Mouse (Mus musculus): ENCODE data around the gene Tbce. TPM values are rescaled to one million over a fixed set of nuclear protein-coding genes. Genes with fewer than 3 reads are reported as not detected.
"Not testable (repeated sequence)": the region's sequence is repeated elsewhere in the genome, so short reads cannot be mapped to it uniquely, and the experiment has no call there.

The Tbce gene
- polyA plus RNA-seq, 1 experiment from 2014 or later: 69.1 TPM

DNA sequence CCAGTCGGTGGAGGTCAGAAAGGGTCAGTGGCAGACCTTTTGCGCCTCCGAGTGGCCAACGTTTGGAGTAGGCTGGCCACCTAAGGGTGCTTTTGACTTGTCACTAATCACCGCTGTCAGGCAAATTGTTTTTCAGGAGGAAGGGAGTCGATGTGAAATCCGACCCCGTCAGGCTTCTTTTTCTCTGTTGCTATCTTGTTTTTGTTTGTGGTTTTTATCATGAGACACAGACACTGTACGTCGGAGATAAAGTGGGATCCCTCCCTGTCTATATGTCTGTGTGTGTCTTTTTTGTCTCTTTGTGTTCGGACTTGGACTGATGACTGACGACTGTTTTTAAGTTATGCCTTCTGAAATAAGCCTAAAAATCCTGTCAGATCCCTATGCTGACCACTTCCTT, 18.0 kb downstream of the Tbce start:
- H3K27me3 ChIP-seq (ENCODE audit: control insufficient read depth, insufficient read depth, low read length); H3K9ac ChIP-seq (ENCODE audit: low read length); H3K9me3 ChIP-seq (ENCODE audit: control insufficient read depth, low read length); H3K4me3 ChIP-seq (ENCODE audit: low read depth, low read length); DNase-seq (ENCODE audit: low spot score); H3K4me2 ChIP-seq (ENCODE audit: low read depth); H3K27ac ChIP-seq (ENCODE audit: low read depth, low read length); ATAC-seq (ENCODE audit: insufficient read depth, low FRiP score, low TSS enrichment); H3K36me3 ChIP-seq (ENCODE audit: control insufficient read depth, insufficient read depth, low read length); H3K4me1 ChIP-seq (ENCODE audit: control insufficient read depth, insufficient read depth, low read length): not testable (repeated sequence)
- 84% methylated on average over 8 of the region's 12 CpGs for WGBS

- Histone ChIP-seq H3K4me3 (ENCODE audit: low read depth, low read length) (no peak overlapping the region), H3K9ac (ENCODE audit: low read length) (no peak overlapping the region), H3K36me3 (ENCODE audit: control insufficient read depth, insufficient read depth, low read length) (no peaks in the 10 kb centered on the region; the same call in 1 of the 2 replicates), H3K4me2 (ENCODE audit: low read depth) (no peak overlapping the region), H3K9me3 (ENCODE audit: control insufficient read depth, low read length) (no peaks in the 10 kb centered on the region), H3K4me1 (ENCODE audit: control insufficient read depth, insufficient read depth, low read length) (no peaks in the 10 kb centered on the region), H3K27ac (ENCODE audit: low read depth, low read length) (no peak overlapping the region), H3K27me3 (ENCODE audit: control insufficient read depth, insufficient read depth, low read length) (no peaks in the 10 kb centered on the region)
- no peak for ATAC-seq (ENCODE audit: insufficient read depth, low FRiP score, low TSS enrichment)
- WGBS: 98% methylated on average over 3 of the region's 3 CpGs
- no peak for DNase-seq (ENCODE audit: low spot score)
These were observed 20.6 kb downstream of the Tbce start for GRCm38 (mm10) chr13:14018852-14019251.

DNA sequence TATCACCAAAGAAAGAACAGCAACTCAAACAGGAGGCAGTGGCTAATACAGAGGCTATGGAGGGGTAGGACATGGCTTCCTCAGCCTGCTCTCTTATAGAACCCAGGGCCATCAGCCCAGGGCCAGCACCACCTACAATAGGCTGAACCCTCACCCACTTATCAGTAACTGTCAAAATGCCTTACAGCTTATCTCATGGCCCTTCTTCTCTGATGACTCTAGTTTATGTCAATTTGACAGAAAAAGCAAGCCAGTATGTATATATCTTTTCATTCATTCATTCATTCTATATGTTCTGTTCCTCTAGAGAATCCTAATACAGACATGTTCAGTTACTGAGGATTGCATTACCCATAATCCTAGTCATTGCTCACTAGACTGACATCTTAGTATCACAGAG, 21.2 kb downstream of the Tbce start:
- Histone ChIP-seq H3K27me3 (ENCODE audit: control insufficient read depth, insufficient read depth, low read length) (no peaks in the 10 kb centered on the region), H3K27ac (ENCODE audit: low read depth, low read length) (no peak overlapping the region), H3K9ac (ENCODE audit: low read length) (no peak overlapping the region), H3K4me2 (ENCODE audit: low read depth) (no peak overlapping the region), H3K4me1 (ENCODE audit: control insufficient read depth, insufficient read depth, low read length) (no peaks in the 10 kb centered on the region), H3K9me3 (ENCODE audit: control insufficient read depth, low read length) (no peaks in the 10 kb centered on the region), H3K36me3 (ENCODE audit: control insufficient read depth, insufficient read depth, low read length) (no peaks in the 10 kb centered on the region; the same call in 1 of the 2 replicates), H3K4me3 (ENCODE audit: low read depth, low read length) (no peak overlapping the region)
- ATAC-seq (ENCODE audit: insufficient read depth, low FRiP score, low TSS enrichment) (no peak), DNase-seq (ENCODE audit: low spot score) (no peak)

- Histone ChIP-seq H3K4me3 (ENCODE audit: low read depth, low read length) (no peak overlapping the region), H3K36me3 (ENCODE audit: control insufficient read depth, insufficient read depth, low read length) (no peaks in the 10 kb centered on the region; the same call in 1 of the 2 replicates), H3K27me3 (ENCODE audit: control insufficient read depth, insufficient read depth, low read length) (no peaks in the 10 kb centered on the region), H3K4me1 (ENCODE audit: control insufficient read depth, insufficient read depth, low read length) (no peaks in the 10 kb centered on the region), H3K9me3 (ENCODE audit: control insufficient read depth, low read length) (no peaks in the 10 kb centered on the region), H3K27ac (ENCODE audit: low read depth, low read length) (no peak overlapping the region), H3K9ac (ENCODE audit: low read length) (no peak overlapping the region), H3K4me2 (ENCODE audit: low read depth) (no peak overlapping the region)
- 92% methylated on average over 6 of the region's 6 CpGs for WGBS
- ATAC-seq (ENCODE audit: insufficient read depth, low FRiP score, low TSS enrichment): no peak
- no peak for DNase-seq (ENCODE audit: low spot score)
These were observed 23.8 kb downstream of the Tbce start for GRCm38 (mm10) chr13:14015609-14016008.

DNA sequence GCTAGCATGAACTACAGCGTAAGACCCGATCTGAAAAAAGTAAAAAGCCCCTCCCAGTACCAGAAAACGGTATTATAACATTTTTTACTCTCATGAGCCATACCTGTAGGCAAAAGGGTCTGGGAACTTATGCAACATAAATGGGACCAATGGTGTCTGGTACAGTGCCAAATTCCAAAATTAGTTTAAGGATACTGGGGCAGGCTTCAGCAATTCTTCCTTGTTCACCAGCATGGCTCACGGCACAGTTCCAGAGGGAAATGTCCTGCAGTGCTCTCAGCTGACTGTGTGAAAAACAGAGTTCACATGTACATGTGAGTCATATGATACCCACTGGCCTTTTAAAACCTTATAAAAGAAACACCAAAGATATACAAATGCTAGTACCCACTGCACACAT, 24.9 kb downstream of the Tbce start:
- no peak for DNase-seq (ENCODE audit: low spot score)
- Histone ChIP-seq H3K27me3 (ENCODE audit: control insufficient read depth, insufficient read depth, low read length) (no peaks in the 10 kb centered on the region), H3K4me3 (ENCODE audit: low read depth, low read length) (no peak overlapping the region), H3K27ac (ENCODE audit: low read depth, low read length) (no peak overlapping the region), H3K4me2 (ENCODE audit: low read depth) (no peak overlapping the region), H3K9me3 (ENCODE audit: control insufficient read depth, low read length) (no peaks in the 10 kb centered on the region), H3K36me3 (ENCODE audit: control insufficient read depth, insufficient read depth, low read length) (no peaks in the 10 kb centered on the region; the same call in 1 of the 2 replicates), H3K9ac (ENCODE audit: low read length) (no peak overlapping the region), H3K4me1 (ENCODE audit: control insufficient read depth, insufficient read depth, low read length) (no peaks in the 10 kb centered on the region)
- 93% methylated on average over 4 of the region's 4 CpGs for WGBS
- no peak for ATAC-seq (ENCODE audit: insufficient read depth, low FRiP score, low TSS enrichment)

DNA sequence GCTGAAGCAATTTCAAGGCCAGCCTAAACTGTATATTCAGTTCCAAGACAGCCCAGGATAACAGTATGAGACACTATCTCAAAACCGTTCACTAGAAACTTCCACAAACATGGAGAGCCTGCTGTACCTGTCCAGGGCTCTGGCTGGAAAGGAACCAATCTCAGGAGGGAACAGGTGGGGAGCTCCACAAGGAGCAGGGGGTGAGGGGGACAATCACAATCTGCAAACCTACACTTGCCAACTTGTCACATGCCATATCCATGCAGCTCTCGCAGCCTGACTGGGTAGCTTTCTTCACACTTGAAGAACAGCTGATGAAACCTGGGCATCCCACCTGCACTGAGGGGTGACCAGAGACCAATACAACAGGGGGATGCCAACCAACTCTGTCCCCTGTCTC, 25.4 kb downstream of the Tbce start:
- Histone ChIP-seq H3K9me3 (ENCODE audit: control insufficient read depth, low read length) (no peaks in the 10 kb centered on the region), H3K36me3 (ENCODE audit: control insufficient read depth, insufficient read depth, low read length) (no peaks in the 10 kb centered on the region; the same call in 1 of the 2 replicates)
- ATAC-seq (ENCODE audit: insufficient read depth, low FRiP score, low TSS enrichment): no peak

GRCm38 (mm10) chr13:14011454-14011995, 27.9 kb downstream of the Tbce start:
- no peak overlapping the region for H3K9ac ChIP-seq (ENCODE audit: low read length)
- no peaks in the 10 kb centered on the region for H3K9me3 ChIP-seq (ENCODE audit: control insufficient read depth, low read length)
- no peaks in the 10 kb centered on the region for H3K27me3 ChIP-seq (ENCODE audit: control insufficient read depth, insufficient read depth, low read length)
- H3K4me2 ChIP-seq (ENCODE audit: low read depth): no peak overlapping the region
- DNase-seq (ENCODE audit: low spot score) (no peak), ATAC-seq (ENCODE audit: insufficient read depth, low FRiP score, low TSS enrichment) (no peak)
- H3K36me3 ChIP-seq (ENCODE audit: control insufficient read depth, insufficient read depth, low read length): no peaks in the 10 kb centered on the region; the same call in 1 of the 2 replicates
- no peak overlapping the region for H3K27ac ChIP-seq (ENCODE audit: low read depth, low read length)
- no peak overlapping the region for H3K4me3 ChIP-seq (ENCODE audit: low read depth, low read length)
- WGBS: 91% methylated on average over 4 of the region's 4 CpGs
- no peaks in the 10 kb centered on the region for H3K4me1 ChIP-seq (ENCODE audit: control insufficient read depth, insufficient read depth, low read length)

More for the DNA sequence above, 25.4 kb downstream of the Tbce start:
- Histone ChIP-seq H3K27ac (ENCODE audit: low read depth, low read length) (no peak overlapping the region), H3K27me3 (ENCODE audit: control insufficient read depth, insufficient read depth, low read length) (no peaks in the 10 kb centered on the region), H3K4me3 (ENCODE audit: low read depth, low read length) (no peak overlapping the region), H3K4me2 (ENCODE audit: low read depth) (no peak overlapping the region), H3K9ac (ENCODE audit: low read length) (no peak overlapping the region), H3K4me1 (ENCODE audit: control insufficient read depth, insufficient read depth, low read length) (no peaks in the 10 kb centered on the region)
- 97% methylated on average over 2 of the region's 2 CpGs for WGBS
- DNase-seq (ENCODE audit: low spot score): no peak

DNA sequence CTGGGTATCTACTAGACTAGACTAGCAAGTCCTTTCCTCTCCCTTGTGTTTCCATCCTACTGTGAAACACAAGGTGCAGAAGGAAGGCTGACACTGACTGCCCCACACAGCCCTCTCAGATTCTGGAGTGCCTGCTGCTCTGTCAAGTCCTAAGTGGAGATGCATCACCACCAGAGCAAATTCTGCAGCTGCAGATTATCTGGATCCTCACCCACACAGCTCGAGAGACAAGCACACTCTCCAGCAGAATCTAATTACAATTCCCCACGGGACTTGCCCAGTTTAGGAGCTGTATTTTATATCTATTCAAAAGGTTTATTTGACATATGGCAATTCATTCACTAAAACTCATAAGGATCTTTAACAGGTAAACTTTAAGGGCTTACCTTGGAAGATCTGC, 33.4 kb downstream of the Tbce start:
- H3K4me1 ChIP-seq (ENCODE audit: control insufficient read depth, insufficient read depth, low read length): no peaks in the 10 kb centered on the region
- no peak overlapping the region for H3K4me3 ChIP-seq (ENCODE audit: low read depth, low read length)
- H3K27ac ChIP-seq (ENCODE audit: low read depth, low read length): no peak overlapping the region
- H3K9me3 ChIP-seq (ENCODE audit: control insufficient read depth, low read length): no peaks in the 10 kb centered on the region
- H3K4me2 ChIP-seq (ENCODE audit: low read depth): no peak overlapping the region
- no peaks in the 10 kb centered on the region for H3K27me3 ChIP-seq (ENCODE audit: control insufficient read depth, insufficient read depth, low read length)
- no peaks in the 10 kb centered on the region for H3K36me3 ChIP-seq (ENCODE audit: control insufficient read depth, insufficient read depth, low read length)
- no peak overlapping the region for H3K9ac ChIP-seq (ENCODE audit: low read length)
- WGBS: 76% methylated on average over 2 of the region's 2 CpGs
- DNase-seq (ENCODE audit: low spot score) (no peak), ATAC-seq (ENCODE audit: insufficient read depth, low FRiP score, low TSS enrichment) (no peak)

DNA sequence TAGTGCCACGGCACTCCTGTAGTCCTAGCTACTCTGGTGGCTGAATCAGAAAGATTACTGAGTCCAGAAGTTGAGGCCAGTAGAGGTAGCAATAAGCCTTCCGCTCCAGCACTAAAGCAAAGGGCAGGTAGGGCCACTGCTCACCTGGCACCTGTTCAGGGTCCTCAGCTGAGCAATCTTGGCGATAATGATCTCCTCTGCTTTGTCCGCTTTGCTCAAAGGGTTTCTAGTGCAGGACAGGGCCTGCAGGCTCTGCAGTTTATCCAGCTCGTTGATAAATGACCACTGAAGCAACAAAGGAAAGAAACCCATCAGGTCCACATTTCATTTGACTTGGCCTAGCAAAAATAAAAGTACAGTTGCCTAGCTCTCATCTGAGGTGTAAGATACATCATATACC, 34.4 kb downstream of the Tbce start:
- no peaks in the 10 kb centered on the region for H3K27me3 ChIP-seq (ENCODE audit: control insufficient read depth, insufficient read depth, low read length)
- DNase-seq (ENCODE audit: low spot score) (no peak), ATAC-seq (ENCODE audit: insufficient read depth, low FRiP score, low TSS enrichment) (no peak)
- no peaks in the 10 kb centered on the region for H3K36me3 ChIP-seq (ENCODE audit: control insufficient read depth, insufficient read depth, low read length)
- no peaks in the 10 kb centered on the region for H3K4me1 ChIP-seq (ENCODE audit: control insufficient read depth, insufficient read depth, low read length)
- WGBS: 94% methylated on average over 5 of the region's 5 CpGs
- H3K4me2 ChIP-seq (ENCODE audit: low read depth): no peak overlapping the region
- no peak overlapping the region for H3K4me3 ChIP-seq (ENCODE audit: low read depth, low read length)
- H3K9me3 ChIP-seq (ENCODE audit: control insufficient read depth, low read length): no peaks in the 10 kb centered on the region
- no peak overlapping the region for H3K9ac ChIP-seq (ENCODE audit: low read length)
- H3K27ac ChIP-seq (ENCODE audit: low read depth, low read length): no peak overlapping the region
